ENCODE assay signal across 10 mouse cellular contexts in genomic region chr2:154420942-154421731, GRCm38 (mm10). TPM values are rescaled to one million over a fixed set of nuclear protein-coding genes. Genes with fewer than 3 reads are reported as not detected.
DNase-seq lines count a peak whose midpoint lies in the region; ATAC-seq lines count a peak whose summit lies in the region.
"Had no signal": no experiment of that assay in that cellular context is flagged by ENCODE, and none has a peak within 500 bp of the region (broad histone marks: within the 10 kb centered on the region; RNA-seq: fewer than 3 reads in every experiment).

No protein-coding gene starts in this region.

- no peaks in the 10 kb centered on the region for H3K9me3 ChIP-seq in limb, embryonic 10.5 days (replicated peaks)
- no peaks in the 10 kb centered on the region; the same call in 1 of the 2 replicates for H3K9me3 ChIP-seq in stomach, embryonic 16.5 days (replicated peaks; ENCODE audit: control insufficient read depth, low read length)

- H3K27me3 ChIP-seq in limb, embryonic 10.5 days (ENCODE audit: low read depth, poor library complexity, severe bottlenecking), result peaks cover 13% of the 10 kb centered on the region; the same call in 1 of the 2 replicates
- H3K27me3 ChIP-seq in stomach, embryonic 16.5 days (ENCODE audit: control insufficient read depth, insufficient read depth, low read length), result no peaks in the 10 kb centered on the region

- H3K9ac ChIP-seq in stomach, embryonic 16.5 days (ENCODE audit: low read length), result no peak overlapping the region

- no peaks in the 10 kb centered on the region for H3K36me3 ChIP-seq in limb, embryonic 10.5 days
- no peaks in the 10 kb centered on the region for H3K36me3 ChIP-seq in stomach, embryonic 16.5 days (ENCODE audit: control insufficient read depth, insufficient read depth, low read length)

- WGBS in limb, embryonic 10.5 days, result 39% methylated on average over 7 of the region's 7 CpGs
- 44% methylated on average over 7 of the region's 7 CpGs for WGBS in stomach, embryonic 16.5 days

- H3K4me3 ChIP-seq in limb, embryonic 10.5 days, result no peak overlapping the region
- no peak overlapping the region for H3K4me3 ChIP-seq in stomach, embryonic 16.5 days (replicated peaks; ENCODE audit: low read length)

- H3K27ac ChIP-seq in limb, embryonic 10.5 days, result peak overlapping the region; percentile 15; the same call in 1 of the 2 replicates
- no peak overlapping the region for H3K27ac ChIP-seq in stomach, embryonic 16.5 days (ENCODE audit: low read length)

- no peak overlapping the region for H3K4me2 ChIP-seq in stomach, embryonic 16.5 days (ENCODE audit: low read depth, low read length)

- peaks cover 15% of the 10 kb centered on the region for H3K4me1 ChIP-seq in limb, embryonic 10.5 days
- H3K4me1 ChIP-seq in stomach, embryonic 16.5 days (ENCODE audit: control insufficient read depth, insufficient read depth, low read length), result no peaks in the 10 kb centered on the region

- peak; percentile 51 to 56 for DNase-seq in right cerebral cortex, postnatal 10 days (ENCODE audit: low spot score in 2 of 2)
- DNase-seq in right cerebral cortex, postnatal 36 days (ENCODE audit: low spot score in 2 of 2), result no peak
- peak; percentile 73 for DNase-seq in embryo, embryonic 9.5 days (ENCODE audit: extremely low spot score)
- DNase-seq in limb, embryonic 10.5 days (ENCODE audit: low spot score), result peak; percentile 59
- DNase-seq in lung, adult 18-20 months, result no peak

- peak; percentile 31; the same call in 1 of the 2 replicates for ATAC-seq in stomach, embryonic 16.5 days (ENCODE audit: insufficient read depth, low FRiP score)
- ATAC-seq in megakaryocyte-erythroid progenitor cell, adult 5-6 weeks (replicated peaks; ENCODE audit: low FRiP score, low TSS enrichment, poor library complexity, severe bottlenecking), result no peak
- ATAC-seq in monocyte, adult 5-6 weeks (replicated peaks; ENCODE audit: insufficient number of reproducible peaks, low FRiP score, low TSS enrichment, poor library complexity, severe bottlenecking), result no peak
- ATAC-seq: lung, postnatal 0 days had no signal

RNA-seq across cellular contexts. Expression of gene Snta1, which starts 13.2 kb away (rescaled TPM):
- 2.8 and 3.2 TPM in 2 replicates for polyA plus RNA-seq in limb, embryonic 10.5 days (2016; fragmentation: Nextera tagmentation; extraction: Ambion mirVana)
- polyA plus RNA-seq in stomach, embryonic 16.5 days (2015; fragmentation: Nextera tagmentation; extraction: Ambion mirVana), result 4.2 and 7.9 TPM in 2 replicates
- 0.27 and 1.5 TPM in 2 replicates for total RNA-seq in megakaryocyte-erythroid progenitor cell, adult 5-6 weeks (2014; fragmentation: Nextera tagmentation)
- total RNA-seq in megakaryocyte-erythroid progenitor cell, adult 5-6 weeks (2017), result 0.76 TPM in 1 of 2 replicates, not detected in the other
- 4.8 to 10.8 TPM (median 4.9 TPM) in 3 replicates for total RNA-seq in monocyte, adult 5-6 weeks (2017)
- total RNA-seq: common myeloid progenitor, adult 5-6 weeks had no signal

RNA-seq across cellular contexts. Expression of gene Cbfa2t2, which starts 15.1 kb away (rescaled TPM):
- 54.0 and 59.2 TPM in 2 replicates for polyA plus RNA-seq in limb, embryonic 10.5 days (2016; fragmentation: Nextera tagmentation; extraction: Ambion mirVana)
- polyA plus RNA-seq in stomach, embryonic 16.5 days (2015; fragmentation: Nextera tagmentation; extraction: Ambion mirVana), result 31.8 and 32.8 TPM in 2 replicates
- 17.0 and 20.8 TPM in 2 replicates for total RNA-seq in megakaryocyte-erythroid progenitor cell, adult 5-6 weeks (2014; fragmentation: Nextera tagmentation)
- 10.4 and 18.8 TPM in 2 replicates for total RNA-seq in megakaryocyte-erythroid progenitor cell, adult 5-6 weeks (2017)
- total RNA-seq in monocyte, adult 5-6 weeks (2017), result 9.8 to 18.5 TPM (median 11.9 TPM) in 3 replicates

RNA-seq across cellular contexts. Expression of gene Cdk5rap1, which starts 48.3 kb away (rescaled TPM):
- 15.6 and 20.6 TPM in 2 replicates for polyA plus RNA-seq in limb, embryonic 10.5 days (2016; fragmentation: Nextera tagmentation; extraction: Ambion mirVana)
- polyA plus RNA-seq in stomach, embryonic 16.5 days (2015; fragmentation: Nextera tagmentation; extraction: Ambion mirVana), result 14.9 and 18.5 TPM in 2 replicates
- total RNA-seq in megakaryocyte-erythroid progenitor cell, adult 5-6 weeks (2014; fragmentation: Nextera tagmentation), result 18.8 and 27.3 TPM in 2 replicates
- total RNA-seq in megakaryocyte-erythroid progenitor cell, adult 5-6 weeks (2017), result 22.9 and 27.9 TPM in 2 replicates
- 8.5 to 13.1 TPM (median 9.7 TPM) in 3 replicates for total RNA-seq in monocyte, adult 5-6 weeks (2017)

Comparison
In these comparisons a context has a peak if more than half of its experiments do, and no peak if none do; other contexts are left out.
1. DNase-seq: peak in right cerebral cortex, postnatal 10 days (2 of 2), embryo, embryonic 9.5 days (single experiment) and limb, embryonic 10.5 days (single experiment); none in right cerebral cortex, postnatal 36 days (0 of 2) and lung, adult 18-20 months (0 of 2).